In the genomic region with DNA sequence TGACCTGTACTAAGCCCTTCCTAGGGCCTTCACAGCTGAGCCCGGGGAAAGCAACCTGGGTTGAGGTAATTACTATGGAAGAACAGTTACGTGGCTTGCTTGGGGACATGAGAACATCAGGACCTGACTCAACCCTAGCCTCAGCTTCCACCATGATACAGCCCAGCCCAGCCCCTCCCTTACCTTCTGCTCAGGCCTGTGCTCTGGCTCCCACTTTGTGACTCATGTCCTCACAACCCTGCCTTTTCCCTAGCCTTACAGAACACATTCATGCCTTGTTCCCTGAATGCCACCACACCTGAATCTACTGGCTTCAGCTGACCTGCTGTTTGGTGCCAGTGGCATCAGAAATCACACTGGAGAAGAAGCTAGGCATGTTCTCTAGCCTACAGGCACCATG, we compare ENCODE assay signal across 21 mouse cellular contexts. TPM values are rescaled to one million over a fixed set of nuclear protein-coding genes. Genes with fewer than 3 reads are reported as not detected.
DNase-seq lines count a peak whose midpoint lies in the region; ATAC-seq and TF ChIP-seq lines count a peak whose summit lies in the region.
"Had no signal": no experiment of that assay in that cellular context is flagged by ENCODE, and none has a peak within 500 bp of the region (broad histone marks: within the 10 kb centered on the region; RNA-seq: fewer than 3 reads in every experiment).

No protein-coding gene starts in this region.

- no peak for ATAC-seq in hindbrain, embryonic 14.5 days (ENCODE audit: low FRiP score)
- ATAC-seq in hindbrain, embryonic 12.5 days (ENCODE audit: low FRiP score): no peak
- ATAC-seq in neural tube, embryonic 13.5 days (ENCODE audit: low read depth): no peak
- ATAC-seq: liver, postnatal 0 days; midbrain, embryonic 16.5 days had no signal

- H3K27ac ChIP-seq in gastrocnemius, adult 2 months: peak overlapping the region; percentile 71
- H3K27ac ChIP-seq in hindbrain, embryonic 14.5 days: 0 out of 2 replicates have a peak overlapping the region, but pooled peaks have one; percentile 41
- no peak overlapping the region for H3K27ac ChIP-seq in hindbrain, embryonic 12.5 days
- H3K27ac ChIP-seq in neural tube, embryonic 13.5 days (replicated peaks): peak overlapping the region; percentile 19; the same call in 1 of the 2 replicates
- H3K27ac ChIP-seq: embryonic facial prominence, embryonic 12.5 days; forebrain, embryonic 10.5 days; kidney, embryonic 15.5 days; limb, embryonic 13.5 days; neural tube, embryonic 12.5 days had no signal

- peaks cover 24% of the 10 kb centered on the region for H3K36me3 ChIP-seq in hindbrain, embryonic 14.5 days (replicated peaks; ENCODE audit: control insufficient read depth, insufficient read depth)
- H3K36me3 ChIP-seq in hindbrain, embryonic 12.5 days: peaks cover 18% of the 10 kb centered on the region
- H3K36me3 ChIP-seq in neural tube, embryonic 13.5 days: peaks cover 13% of the 10 kb centered on the region

- H3K27me3 ChIP-seq in hindbrain, embryonic 14.5 days (ENCODE audit: control insufficient read depth, insufficient read depth, low read length): no peaks in the 10 kb centered on the region
- peaks cover 8% of the 10 kb centered on the region; the same call in 1 of the 2 replicates for H3K27me3 ChIP-seq in hindbrain, embryonic 12.5 days
- peaks cover 4% of the 10 kb centered on the region; the same call in 1 of the 2 replicates for H3K27me3 ChIP-seq in neural tube, embryonic 13.5 days
- H3K27me3 ChIP-seq: neural tube, embryonic 12.5 days had no signal

- WGBS in hindbrain, embryonic 14.5 days: 79% methylated on average over 2 of the region's 2 CpGs
- WGBS in hindbrain, embryonic 12.5 days: 95% methylated on average over 2 of the region's 2 CpGs
- 92% methylated on average over 2 of the region's 2 CpGs for WGBS in neural tube, embryonic 13.5 days

- H3K4me1 ChIP-seq in hindbrain, embryonic 14.5 days (replicated peaks; ENCODE audit: control insufficient read depth, insufficient read depth, low read length): peaks cover 22% of the 10 kb centered on the region
- H3K4me1 ChIP-seq in hindbrain, embryonic 12.5 days: peaks cover 21% of the 10 kb centered on the region
- peaks cover 41% of the 10 kb centered on the region for H3K4me1 ChIP-seq in neural tube, embryonic 13.5 days (replicated peaks)

- intact Hi-C loops in gastrocnemius, adult 2 months (cut with DNase I): loop anchor here (5.0 kb wide), 2 partner anchors 139 to 349 kb away; no protein-coding TSS in a partner anchor

- H3K4me2 ChIP-seq in hindbrain, embryonic 14.5 days (replicated peaks): no peak overlapping the region
- no peak overlapping the region for H3K4me2 ChIP-seq in hindbrain, embryonic 12.5 days (replicated peaks)
- H3K4me2 ChIP-seq in neural tube, embryonic 13.5 days: no peak overlapping the region
- H3K4me2 ChIP-seq: embryonic facial prominence, embryonic 12.5 days; kidney, embryonic 15.5 days; limb, embryonic 13.5 days; neural tube, embryonic 12.5 days had no signal

- no peak for DNase-seq in gastrocnemius, adult 2 months
- DNase-seq in gastrocnemius, postnatal 10 days: no peak
- no peak for DNase-seq in hindbrain, embryonic 14.5 days (ENCODE audit: low spot score)
- no peak for DNase-seq in neural tube, embryonic 10.5 days (ENCODE audit: extremely low spot score, low spot score)
- no peak for DNase-seq in thymus, postnatal 0 days (ENCODE audit: low spot score)
- DNase-seq in ovary, postnatal 36 days (ENCODE audit: low spot score): no peak
- DNase-seq: liver, postnatal 0 days; thymus, postnatal 36 days had no signal

- no peaks in the 10 kb centered on the region for H3K9me3 ChIP-seq in hindbrain, embryonic 14.5 days (ENCODE audit: control insufficient read depth, low read length)
- no peaks in the 10 kb centered on the region for H3K9me3 ChIP-seq in hindbrain, embryonic 12.5 days (replicated peaks)
- H3K9me3 ChIP-seq in neural tube, embryonic 13.5 days: no peaks in the 10 kb centered on the region
- H3K9me3 ChIP-seq: embryonic facial prominence, embryonic 12.5 days; forebrain, embryonic 10.5 days; kidney, embryonic 15.5 days; limb, embryonic 13.5 days; neural tube, embryonic 12.5 days had no signal

- H3K9ac ChIP-seq in hindbrain, embryonic 14.5 days: no peak overlapping the region
- H3K9ac ChIP-seq in hindbrain, embryonic 12.5 days: no peak overlapping the region
- H3K9ac ChIP-seq in neural tube, embryonic 13.5 days: no peak overlapping the region
- H3K9ac ChIP-seq: embryonic facial prominence, embryonic 12.5 days; kidney, embryonic 15.5 days; limb, embryonic 13.5 days; liver, postnatal 0 days; neural tube, embryonic 12.5 days had no signal

- TF ChIP-seq CTCF in gastrocnemius, adult 2 months (IDR thresholded peaks at IDR 0.05): no peak

- H3K4me3 ChIP-seq in gastrocnemius, adult 2 months: no peak overlapping the region
- H3K4me3 ChIP-seq in hindbrain, embryonic 14.5 days (replicated peaks; ENCODE audit: low read length): no peak overlapping the region
- H3K4me3 ChIP-seq in hindbrain, embryonic 12.5 days: no peak overlapping the region
- no peak overlapping the region for H3K4me3 ChIP-seq in neural tube, embryonic 13.5 days
- H3K4me3 ChIP-seq: embryonic facial prominence, embryonic 12.5 days; forebrain, embryonic 10.5 days; kidney, embryonic 15.5 days; limb, embryonic 13.5 days; neural tube, embryonic 12.5 days had no signal

RNA-seq across cellular contexts. Expression of a gene that starts 3.7 kb away (rescaled TPM):
- total RNA-seq in gastrocnemius, adult 2 months (2021): 10 to 100 TPM; 13.8 to 17.0 TPM
- total RNA-seq in gastrocnemius, postnatal 10 days (2021): 10 to 100 TPM; 37.5 to 44.2 TPM
- 24.6 and 26.5 TPM in 2 replicates for polyA plus RNA-seq in hindbrain, embryonic 14.5 days (2014; fragmentation: Nextera tagmentation; extraction: Ambion mirVana)
- 31.8 and 33.2 TPM in 2 replicates for polyA plus RNA-seq in hindbrain, embryonic 12.5 days (2016; fragmentation: Nextera tagmentation; extraction: Ambion mirVana)
- 26.9 and 29.1 TPM in 2 replicates for polyA plus RNA-seq in neural tube, embryonic 13.5 days (2015; fragmentation: Nextera tagmentation; extraction: Ambion mirVana)
- 4.0 and 4.5 TPM in 2 replicates for polyA plus RNA-seq in thymus, postnatal 0 days (2015; fragmentation: Nextera tagmentation; extraction: Ambion mirVana)

RNA-seq across cellular contexts. Expression of a gene that starts 16.3 kb away (rescaled TPM):
- 1 to 10 TPM; 5.8 to 7.1 TPM for total RNA-seq in gastrocnemius, adult 2 months (2021)
- 10 to 100 TPM in 1 of 2 experiments, 1 to 10 TPM in 1; 8.2 to 13.1 TPM for total RNA-seq in gastrocnemius, postnatal 10 days (2021)
- polyA plus RNA-seq in hindbrain, embryonic 14.5 days (2014; fragmentation: Nextera tagmentation; extraction: Ambion mirVana): 31.0 and 32.3 TPM in 2 replicates
- polyA plus RNA-seq in hindbrain, embryonic 12.5 days (2016; fragmentation: Nextera tagmentation; extraction: Ambion mirVana): 38.0 and 38.5 TPM in 2 replicates
- polyA plus RNA-seq in neural tube, embryonic 13.5 days (2015; fragmentation: Nextera tagmentation; extraction: Ambion mirVana): 34.3 and 35.5 TPM in 2 replicates
- 34.1 and 35.8 TPM in 2 replicates for polyA plus RNA-seq in thymus, postnatal 0 days (2015; fragmentation: Nextera tagmentation; extraction: Ambion mirVana)

RNA-seq across cellular contexts. Expression of a gene that starts 16.6 kb away (rescaled TPM):
- 1 to 10 TPM; 3.3 to 4.4 TPM for total RNA-seq in gastrocnemius, adult 2 months (2021)
- 1 to 10 TPM; 6.6 to 8.9 TPM for total RNA-seq in gastrocnemius, postnatal 10 days (2021)
- 14.2 and 15.9 TPM in 2 replicates for polyA plus RNA-seq in hindbrain, embryonic 14.5 days (2014; fragmentation: Nextera tagmentation; extraction: Ambion mirVana)
- polyA plus RNA-seq in hindbrain, embryonic 12.5 days (2016; fragmentation: Nextera tagmentation; extraction: Ambion mirVana): 20.4 and 21.7 TPM in 2 replicates
- 15.4 and 16.0 TPM in 2 replicates for polyA plus RNA-seq in neural tube, embryonic 13.5 days (2015; fragmentation: Nextera tagmentation; extraction: Ambion mirVana)
- 6.6 and 6.7 TPM in 2 replicates for polyA plus RNA-seq in thymus, postnatal 0 days (2015; fragmentation: Nextera tagmentation; extraction: Ambion mirVana)

RNA-seq across cellular contexts. Expression of a gene that starts 38.0 kb away (rescaled TPM):
- not detected for total RNA-seq in gastrocnemius, adult 2 months (2021)
- not detected for total RNA-seq in gastrocnemius, postnatal 10 days (2021)
- 2.2 and 2.9 TPM in 2 replicates for polyA plus RNA-seq in hindbrain, embryonic 14.5 days (2014; fragmentation: Nextera tagmentation; extraction: Ambion mirVana)
- polyA plus RNA-seq in hindbrain, embryonic 12.5 days (2016; fragmentation: Nextera tagmentation; extraction: Ambion mirVana): not detected in 2 replicates
- 0.70 TPM in 1 of 2 replicates, not detected in the other for polyA plus RNA-seq in neural tube, embryonic 13.5 days (2015; fragmentation: Nextera tagmentation; extraction: Ambion mirVana)
- 2.7 and 2.8 TPM in 2 replicates for polyA plus RNA-seq in thymus, postnatal 0 days (2015; fragmentation: Nextera tagmentation; extraction: Ambion mirVana)
- total RNA-seq: gastrocnemius, postnatal 4 days; left cerebral cortex, adult 8-10 months; megakaryocyte progenitor cell, adult 5-6 weeks had no signal
- polyA plus RNA-seq: activated CD4-positive, CD25-positive, alpha-beta regulatory T cell, adult 4 months; forebrain, embryonic 10.5 days; kidney, embryonic 15.5 days; liver, postnatal 0 days; neural tube, embryonic 12.5 days; small intestine, adult 2 months had no signal

RNA-seq across cellular contexts. Expression of a gene that starts 42.0 kb away (rescaled TPM):
- under 1 TPM; 0.08 to 0.66 TPM for total RNA-seq in gastrocnemius, adult 2 months (2021)
- total RNA-seq in gastrocnemius, postnatal 10 days (2021): under 1 TPM; 0.27 to 0.73 TPM
- 0.18 and 0.44 TPM in 2 replicates for polyA plus RNA-seq in hindbrain, embryonic 14.5 days (2014; fragmentation: Nextera tagmentation; extraction: Ambion mirVana)
- 0.56 and 1.1 TPM in 2 replicates for polyA plus RNA-seq in hindbrain, embryonic 12.5 days (2016; fragmentation: Nextera tagmentation; extraction: Ambion mirVana)
- 0.39 and 0.82 TPM in 2 replicates for polyA plus RNA-seq in neural tube, embryonic 13.5 days (2015; fragmentation: Nextera tagmentation; extraction: Ambion mirVana)
- polyA plus RNA-seq in thymus, postnatal 0 days (2015; fragmentation: Nextera tagmentation; extraction: Ambion mirVana): 0.67 and 1.2 TPM in 2 replicates
